Mouse (Mus musculus) G1E (cell line): ENCODE measurements at regions not wholly inside any gene's neighbourhood (a gene's known extent, or its start where the extent isn't known, plus 50 kb on each side); places are given as distances from the start of the nearest gene placed in this dataset.

ENCODE experiments used
- ATAC-seq: 2 replicates; pipeline ENCODE4 v1.8.0; 2016; ENCODE audit warnings: mild to moderate bottlenecking; ENCODE audit not compliant: insufficient number of reproducible peaks, poor library complexity, low FRiP score, severe bottlenecking; ENCODE audit errors: extremely low read depth
- DNase-seq: peaks from one replicate; pipeline ENCODE4 v3.0.0; 2012; ENCODE audit warnings: low spot score
- H3K27me3 ChIP-seq: 2 replicates; pipeline ENCODE4 v1.6.1; 2012; ENCODE audit warnings: mild to moderate bottlenecking, low read length, inconsistent platforms; ENCODE audit not compliant: insufficient read depth
- H3K36me3 ChIP-seq: replicated peaks from 2 replicates; pipeline ENCODE3; 2012; ENCODE audit warnings: mild to moderate bottlenecking, inconsistent platforms
- H3K4me1 ChIP-seq: 2 replicates; pipeline ENCODE4 v1.6.1; 2012; ENCODE audit warnings: low read depth, low read length, inconsistent platforms, mixed read lengths; ENCODE audit not compliant: insufficient read depth
- H3K4me3 ChIP-seq: 2 replicates; pipeline ENCODE4 v1.5.1; 2012; ENCODE audit warnings: low read depth, mild to moderate bottlenecking, inconsistent platforms, low read length, moderate library complexity, mixed read lengths
- H3K9me3 ChIP-seq: replicated peaks from 2 replicates; pipeline ENCODE4 v1.6.1; 2012; ENCODE audit warnings: inconsistent platforms
- CTCF ChIP-seq: IDR thresholded peaks from 2 replicates; pipeline ENCODE4 v1.5.1; 2012; ENCODE audit warnings: low read depth, low read length, inconsistent platforms, mixed read lengths
- GATA1 ChIP-seq: IDR thresholded peaks from 2 replicates; pipeline ENCODE4 v1.6.1; 2012; ENCODE audit warnings: borderline replicate concordance, low read length, inconsistent platforms, mixed read lengths
- GATA2 ChIP-seq: IDR thresholded peaks from 2 replicates; pipeline ENCODE4 v1.6.1; 2012; ENCODE audit warnings: low read depth, low read length, inconsistent platforms, borderline replicate concordance
- POLR2AphosphoS5 ChIP-seq: IDR thresholded peaks from 2 replicates; pipeline ENCODE4 v1.6.1; 2012; ENCODE audit warnings: low read depth, low read length, inconsistent platforms; ENCODE audit not compliant: insufficient replicate concordance
- TAL1 ChIP-seq: conservative IDR thresholded peaks from 2 replicates; pipeline ENCODE4 v1.6.1; 2012; ENCODE audit warnings: low read depth, low read length, inconsistent platforms, mixed read lengths

DNA sequence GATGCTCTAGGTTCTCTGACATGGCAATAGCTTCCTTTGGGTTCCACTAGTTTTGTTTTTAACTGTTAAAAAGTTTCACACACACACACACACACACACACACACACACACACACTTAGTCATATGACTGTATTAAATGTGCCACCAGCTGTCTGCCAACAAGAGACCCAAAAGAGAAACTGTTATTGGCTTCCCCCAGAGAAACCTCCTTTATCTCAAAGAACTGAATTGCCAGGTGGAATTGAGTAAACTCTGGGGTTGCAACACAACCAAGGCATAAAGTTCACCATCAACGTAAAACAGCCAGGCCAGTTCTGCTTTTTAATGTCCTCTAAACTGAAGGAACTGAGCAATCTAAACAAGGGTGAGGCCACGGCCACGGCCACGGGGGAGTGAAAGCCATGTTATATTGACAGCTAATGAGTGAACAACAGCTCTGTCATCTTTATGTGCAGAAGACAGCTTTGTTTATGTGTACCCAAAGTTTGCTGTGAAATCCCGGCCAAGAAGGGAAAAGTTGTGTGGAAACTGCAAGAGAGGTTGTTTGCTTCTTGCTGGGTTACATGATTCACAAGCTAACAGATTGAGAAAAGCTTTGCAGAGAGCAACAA, 69.3 kb downstream of the Btg1 start:
- no peak for ATAC-seq
- Histone ChIP-seq H3K4me1 (no peaks in the 10 kb centered on the region), H3K4me3 (no peak overlapping the region), H3K27me3 (no peaks in the 10 kb centered on the region), H3K9me3 (no peaks in the 10 kb centered on the region), H3K36me3 (no peaks in the 10 kb centered on the region)
- no peak for TF ChIP-seq GATA1
- TF ChIP-seq GATA2: no peak
- no peak for TF ChIP-seq TAL1
- TF ChIP-seq CTCF: no peak
- TF ChIP-seq POLR2AphosphoS5: no peak
- no peak for DNase-seq

GRCm38 (mm10) chr10:96686659-96687440, 70.0 kb downstream of the Btg1 start:
- DNase-seq (no peak), ATAC-seq (no peak)
- TF ChIP-seq GATA2: no peak
- no peak for TF ChIP-seq POLR2AphosphoS5
- TF ChIP-seq GATA1: no peak
- TF ChIP-seq TAL1: no peak
- TF ChIP-seq CTCF: no peak

DNA sequence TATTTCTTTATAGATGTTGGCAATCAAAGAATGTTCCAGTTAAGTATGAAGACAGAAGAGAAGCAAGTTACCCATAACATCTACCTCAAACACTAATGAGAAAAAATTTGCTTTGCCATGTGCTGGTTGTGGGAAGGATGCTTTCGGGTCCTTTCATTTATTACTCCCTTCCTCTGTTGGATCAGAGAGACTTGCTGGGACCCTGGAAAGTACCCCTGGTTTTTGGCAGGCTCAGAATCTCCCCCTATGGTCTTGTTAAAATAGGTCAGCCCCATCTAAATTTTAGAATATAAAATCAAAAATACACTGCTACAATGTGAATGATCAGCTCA, 70.6 kb downstream of the Btg1 start:
- no peaks in the 10 kb centered on the region for H3K4me1 ChIP-seq
- no peak overlapping the region for H3K4me3 ChIP-seq
- 0 out of 2 replicates have a peak, but pooled peaks cover 2% of the 10 kb centered on the region for H3K9me3 ChIP-seq
- TF ChIP-seq POLR2AphosphoS5: no peak
- no peaks in the 10 kb centered on the region for H3K27me3 ChIP-seq
- DNase-seq (no peak), ATAC-seq (no peak)
- H3K36me3 ChIP-seq: no peaks in the 10 kb centered on the region

More at GRCm38 (mm10) chr10:96686659-96687440, 70.0 kb downstream of the Btg1 start:
- H3K27me3 ChIP-seq: no peaks in the 10 kb centered on the region
- no peaks in the 10 kb centered on the region for H3K36me3 ChIP-seq
- no peak overlapping the region for H3K4me3 ChIP-seq
- H3K4me1 ChIP-seq: no peaks in the 10 kb centered on the region
- H3K9me3 ChIP-seq: 0 out of 2 replicates have a peak, but pooled peaks cover 2% of the 10 kb centered on the region

DNA sequence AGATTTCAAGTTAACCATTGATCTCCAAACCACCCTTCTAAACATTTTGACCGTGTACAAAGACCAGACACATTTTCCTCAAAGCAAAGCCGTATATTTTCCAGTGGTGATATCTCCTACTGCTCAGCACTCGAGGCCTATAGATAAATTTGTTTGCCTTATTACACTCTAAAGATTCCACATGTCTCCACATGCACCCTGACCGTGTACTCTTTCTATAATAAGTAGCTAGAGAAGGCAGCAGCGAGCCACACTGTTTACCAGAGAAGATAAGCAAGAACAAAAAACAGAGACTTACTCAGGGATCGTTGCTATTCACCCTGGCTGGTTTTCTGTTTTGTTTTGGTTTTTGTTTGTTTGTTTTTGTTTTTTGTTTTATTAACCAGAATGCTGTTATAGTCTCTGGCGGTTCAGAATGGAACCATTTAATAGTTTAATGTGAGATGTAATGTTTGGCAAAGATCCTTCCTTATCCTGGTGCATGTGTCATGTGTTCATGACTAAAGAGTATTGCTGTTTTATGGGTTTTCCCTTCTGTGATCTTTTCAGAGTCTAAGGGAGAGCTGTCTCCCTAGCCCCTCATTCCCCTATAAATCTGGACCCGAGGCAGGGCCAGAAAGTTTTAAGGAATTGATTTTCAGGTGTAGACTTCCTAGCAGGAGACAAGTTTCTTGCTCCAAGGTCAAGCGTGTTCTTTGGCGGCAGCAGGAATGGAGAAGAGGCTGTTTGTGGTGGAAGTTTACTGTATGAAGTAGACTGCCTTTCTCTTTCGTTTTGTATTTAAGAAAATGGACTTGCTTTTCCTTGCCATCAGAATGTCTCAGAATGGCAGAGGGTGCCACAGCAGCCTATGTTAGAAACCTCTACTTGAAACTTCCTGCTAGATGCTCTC, 73.4 kb downstream of the Btg1 start:
- no peak for TF ChIP-seq TAL1
- no peak for TF ChIP-seq POLR2AphosphoS5
- no peak for TF ChIP-seq CTCF
- no peak for TF ChIP-seq GATA2
- TF ChIP-seq GATA1: no peak
- Histone ChIP-seq H3K36me3 (no peaks in the 10 kb centered on the region), H3K27me3 (no peaks in the 10 kb centered on the region), H3K4me3 (no peak overlapping the region), H3K9me3 (0 out of 2 replicates have a peak, but pooled peaks cover 5% of the 10 kb centered on the region), H3K4me1 (no peaks in the 10 kb centered on the region)
- DNase-seq (no peak), ATAC-seq (no peak)

- H3K36me3 ChIP-seq: no peaks in the 10 kb centered on the region
- H3K27me3 ChIP-seq: no peaks in the 10 kb centered on the region
- ATAC-seq (no peak), DNase-seq (no peak)
- 0 out of 2 replicates have a peak, but pooled peaks cover 5% of the 10 kb centered on the region for H3K9me3 ChIP-seq
- H3K4me1 ChIP-seq: no peaks in the 10 kb centered on the region
- TF ChIP-seq GATA1 (no peak), POLR2AphosphoS5 (no peak), GATA2 (no peak)
- no peak overlapping the region for H3K4me3 ChIP-seq
Observed at GRCm38 (mm10) chr10:96690868-96691302, 74.1 kb downstream of the Btg1 start.

DNA sequence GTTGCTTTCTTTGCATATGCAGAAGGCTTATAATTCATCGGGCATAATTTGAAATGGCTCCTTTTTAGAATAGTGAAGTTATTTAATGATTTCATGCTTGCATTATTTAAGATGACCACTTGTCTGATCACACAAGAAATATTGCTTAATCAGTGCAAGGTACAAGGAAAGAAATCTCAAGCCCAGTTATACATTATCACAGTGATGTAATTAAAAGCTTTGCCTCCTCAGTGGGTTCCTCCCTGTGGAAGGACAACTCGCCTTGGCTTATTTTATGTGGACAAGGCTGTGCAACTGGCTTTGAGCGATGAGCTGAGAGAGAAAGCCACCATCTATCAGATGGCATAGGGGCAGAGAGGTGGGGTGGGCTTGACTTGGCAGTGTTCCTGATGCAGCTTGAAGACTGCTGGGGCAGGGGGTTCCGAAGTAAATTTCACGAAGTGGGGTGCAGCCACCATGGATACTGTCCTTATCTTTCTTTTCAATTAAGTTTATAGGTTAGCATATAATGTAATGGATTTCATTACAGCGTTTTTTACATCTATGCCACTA, 74.6 kb downstream of the Btg1 start:
- peaks cover 7% of the 10 kb centered on the region for H3K9me3 ChIP-seq
- H3K27me3 ChIP-seq: no peaks in the 10 kb centered on the region
- no peak for TF ChIP-seq GATA1
- TF ChIP-seq POLR2AphosphoS5: no peak
- TF ChIP-seq CTCF: no peak
- TF ChIP-seq GATA2: no peak
- no peak for TF ChIP-seq TAL1
- DNase-seq (no peak), ATAC-seq (no peak)
- no peak overlapping the region for H3K4me3 ChIP-seq
- H3K4me1 ChIP-seq: no peaks in the 10 kb centered on the region
- no peaks in the 10 kb centered on the region for H3K36me3 ChIP-seq
